Mouse (Mus musculus): ENCODE data around the gene Gdf5. TPM values are rescaled to one million over a fixed set of nuclear protein-coding genes. Genes with fewer than 3 reads are reported as not detected.

Gdf5 gene
- polyA plus RNA-seq, 1 experiment from 2014 or later, result 1.6 TPM

DNA sequence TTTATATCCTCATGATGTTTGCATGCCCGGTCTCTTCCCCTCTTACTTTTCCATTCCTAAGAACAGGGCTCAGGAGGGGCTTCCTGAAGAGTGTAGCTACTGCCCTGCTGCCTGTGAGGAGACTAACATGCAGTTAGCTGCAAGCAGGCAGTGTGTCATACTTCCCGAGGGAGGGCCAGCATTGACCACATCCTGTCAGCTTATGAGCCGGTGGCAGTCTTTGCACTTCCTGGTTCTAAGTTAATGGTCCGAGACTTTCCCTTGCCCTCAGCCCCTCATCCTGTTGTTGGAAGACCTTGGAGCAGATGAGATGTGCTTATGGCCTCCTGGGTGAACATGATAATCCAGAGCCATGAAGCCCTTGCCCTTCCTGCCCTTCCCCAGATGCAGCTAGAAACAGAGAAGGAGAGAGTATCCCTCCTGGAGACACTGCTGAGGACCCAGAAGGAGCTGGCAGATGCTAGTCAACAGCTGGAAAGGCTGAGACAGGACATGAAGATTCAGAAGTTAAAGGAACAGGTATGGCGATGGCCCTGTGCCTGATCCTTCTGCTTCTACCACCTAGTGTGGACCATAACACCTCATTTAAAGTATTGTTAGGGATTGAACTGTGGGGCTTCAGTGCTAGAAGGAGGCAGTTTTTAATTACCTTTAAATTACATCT lies 34.3 kb upstream of the Gdf5 start:
- no peaks in the 10 kb centered on the region for H3K27me3 ChIP-seq (ENCODE audit: control insufficient read depth, insufficient read depth, low read length)
- H3K27ac ChIP-seq (replicated peaks), result no peak overlapping the region; the same call in 1 of the 2 replicates
- WGBS, result 81% methylated on average over 5 of the region's 5 CpGs
- no peaks in the 10 kb centered on the region for H3K9me3 ChIP-seq (ENCODE audit: control insufficient read depth, low read length)
- TF ChIP-seq EP300 (optimal IDR thresholded peaks at IDR 0.05) (no peak), CTCF (IDR thresholded peaks at IDR 0.05; ENCODE audit: low read depth) (no peak)
- H3K36me3 ChIP-seq (ENCODE audit: control insufficient read depth, insufficient read depth, low read length), result peaks cover 30% of the 10 kb centered on the region
- H3K4me2 ChIP-seq (replicated peaks; ENCODE audit: low read depth), result no peak overlapping the region
- no peak overlapping the region for H3K4me3 ChIP-seq (ENCODE audit: low read depth, low read length)
- no peak for DNase-seq (ENCODE audit: low spot score)
- H3K4me1 ChIP-seq (replicated peaks; ENCODE audit: control insufficient read depth, insufficient read depth), result no peaks in the 10 kb centered on the region
- H3K9ac ChIP-seq (ENCODE audit: low read length), result no peak overlapping the region
- no peak for ATAC-seq (ENCODE audit: low FRiP score, low TSS enrichment)

DNA sequence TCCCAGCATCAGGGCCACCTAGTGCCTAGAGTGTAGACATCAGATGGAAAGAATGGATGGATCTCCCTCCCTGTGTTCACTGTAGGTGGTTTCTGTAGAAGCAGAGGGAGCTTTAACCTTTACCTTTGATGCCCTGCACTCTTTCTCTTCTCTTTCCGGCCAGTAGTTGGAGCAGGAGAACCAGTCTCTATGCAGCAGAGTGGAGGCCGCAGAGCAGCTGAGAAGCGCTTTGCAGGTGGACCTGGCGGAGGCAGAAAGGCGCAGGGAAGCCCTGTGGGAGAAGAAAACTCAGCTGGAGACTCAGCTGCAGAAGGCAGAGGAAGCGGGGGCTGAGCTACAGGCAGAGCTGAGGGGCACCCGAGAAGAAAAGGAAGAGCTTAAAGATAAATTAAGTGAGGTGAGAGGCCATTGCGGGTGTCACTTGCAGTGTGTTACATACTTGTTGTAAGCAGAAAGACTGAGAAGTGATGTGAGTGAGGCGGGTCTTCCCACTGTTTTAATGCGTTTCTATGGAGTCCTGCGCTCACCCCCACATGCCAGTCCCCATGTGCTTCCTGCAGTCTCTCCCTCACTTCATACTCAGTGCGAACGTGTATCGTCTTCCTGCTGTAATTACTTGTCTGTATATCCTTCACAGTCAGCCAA lies 29.0 kb upstream of the Gdf5 start:
- H3K9ac ChIP-seq (ENCODE audit: low read length), result no peak overlapping the region
- no peaks in the 10 kb centered on the region for H3K4me1 ChIP-seq (replicated peaks; ENCODE audit: control insufficient read depth, insufficient read depth)
- ATAC-seq (ENCODE audit: low FRiP score, low TSS enrichment), result no peak
- 78% methylated on average over 14 of the region's 14 CpGs for WGBS
- H3K27me3 ChIP-seq (ENCODE audit: control insufficient read depth, insufficient read depth, low read length), result no peaks in the 10 kb centered on the region
- peak; percentile 31 for DNase-seq (ENCODE audit: low spot score)
- TF ChIP-seq CTCF (IDR thresholded peaks at IDR 0.05; ENCODE audit: low read depth) (peak; percentile 52), EP300 (optimal IDR thresholded peaks at IDR 0.05) (no peak)
- no peak overlapping the region for H3K4me2 ChIP-seq (replicated peaks; ENCODE audit: low read depth)
- H3K36me3 ChIP-seq (ENCODE audit: control insufficient read depth, insufficient read depth, low read length), result peaks cover 36% of the 10 kb centered on the region
- H3K4me3 ChIP-seq (ENCODE audit: low read depth, low read length), result no peak overlapping the region
- no peaks in the 10 kb centered on the region for H3K9me3 ChIP-seq (ENCODE audit: control insufficient read depth, low read length)
- H3K27ac ChIP-seq (replicated peaks), result no peak overlapping the region

DNA sequence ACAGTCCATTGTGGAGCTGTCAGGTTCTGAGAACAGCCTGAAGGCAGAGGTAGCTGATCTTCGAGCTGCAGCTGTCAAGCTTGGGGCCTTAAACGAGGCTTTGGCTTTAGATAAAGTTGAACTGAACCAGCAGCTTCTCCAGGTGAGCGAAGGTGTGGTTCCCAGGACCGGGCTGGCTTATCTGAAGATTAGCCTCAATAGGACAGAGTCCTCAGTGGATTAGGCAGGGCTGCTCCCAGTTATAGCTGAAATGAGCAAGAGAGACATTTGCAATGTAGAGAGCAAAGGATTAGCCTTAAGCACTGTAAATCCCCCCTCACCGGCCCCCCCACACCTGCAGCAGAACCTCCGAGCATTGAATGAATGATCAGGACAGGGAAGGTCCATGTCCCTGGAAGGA lies 28.2 kb upstream of the Gdf5 start:
- Histone ChIP-seq H3K9ac (ENCODE audit: low read length) (no peak overlapping the region), H3K36me3 (ENCODE audit: control insufficient read depth, insufficient read depth, low read length) (peaks cover 36% of the 10 kb centered on the region), H3K4me2 (replicated peaks; ENCODE audit: low read depth) (no peak overlapping the region), H3K27ac (replicated peaks) (no peak overlapping the region), H3K9me3 (ENCODE audit: control insufficient read depth, low read length) (no peaks in the 10 kb centered on the region), H3K27me3 (ENCODE audit: control insufficient read depth, insufficient read depth, low read length) (no peaks in the 10 kb centered on the region), H3K4me3 (ENCODE audit: low read depth, low read length) (no peak overlapping the region), H3K4me1 (replicated peaks; ENCODE audit: control insufficient read depth, insufficient read depth) (no peaks in the 10 kb centered on the region)
- no peak for ATAC-seq (ENCODE audit: low FRiP score, low TSS enrichment)
- TF ChIP-seq EP300 (optimal IDR thresholded peaks at IDR 0.05) (no peak), CTCF (IDR thresholded peaks at IDR 0.05; ENCODE audit: low read depth) (no peak)
- DNase-seq (ENCODE audit: low spot score), result no peak
- 74% methylated on average over 6 of the region's 6 CpGs for WGBS

DNA sequence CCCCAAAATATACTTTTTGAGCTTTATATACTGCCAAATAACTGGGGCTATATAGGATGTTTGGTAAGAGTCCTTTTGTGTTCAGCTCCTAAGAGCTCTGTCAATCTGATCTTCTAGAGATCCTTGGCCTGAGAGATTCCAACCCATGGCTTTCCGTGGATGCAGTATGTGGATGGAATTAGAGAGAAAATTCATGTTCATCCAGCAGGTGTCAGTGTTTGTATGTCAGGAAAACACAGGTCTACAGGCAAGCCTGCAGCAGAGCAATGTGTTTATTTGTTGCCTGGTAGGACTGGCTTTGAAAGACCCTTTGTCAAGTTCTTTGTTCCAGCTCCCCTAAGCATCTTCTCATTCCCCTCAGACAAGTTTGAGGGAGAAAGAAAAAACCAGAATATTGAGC lies 17.8 kb upstream of the Gdf5 start:
- Histone ChIP-seq H3K4me3 (ENCODE audit: low read depth, low read length) (no peak overlapping the region), H3K36me3 (ENCODE audit: control insufficient read depth, insufficient read depth, low read length) (peaks cover 23% of the 10 kb centered on the region), H3K4me2 (replicated peaks; ENCODE audit: low read depth) (no peak overlapping the region), H3K9me3 (ENCODE audit: control insufficient read depth, low read length) (no peaks in the 10 kb centered on the region), H3K9ac (ENCODE audit: low read length) (no peak overlapping the region), H3K27ac (replicated peaks) (no peak overlapping the region), H3K4me1 (replicated peaks; ENCODE audit: control insufficient read depth, insufficient read depth) (no peaks in the 10 kb centered on the region), H3K27me3 (ENCODE audit: control insufficient read depth, insufficient read depth, low read length) (no peaks in the 10 kb centered on the region)
- DNase-seq (ENCODE audit: low spot score) (no peak), ATAC-seq (ENCODE audit: low FRiP score, low TSS enrichment) (0 out of 2 replicates have a peak, but pooled peaks have one; percentile 45)
- WGBS, result 30% methylated on average over 1 of the region's 1 CpGs
- TF ChIP-seq EP300 (optimal IDR thresholded peaks at IDR 0.05) (no peak), CTCF (IDR thresholded peaks at IDR 0.05; ENCODE audit: low read depth) (peak; percentile 79)

DNA sequence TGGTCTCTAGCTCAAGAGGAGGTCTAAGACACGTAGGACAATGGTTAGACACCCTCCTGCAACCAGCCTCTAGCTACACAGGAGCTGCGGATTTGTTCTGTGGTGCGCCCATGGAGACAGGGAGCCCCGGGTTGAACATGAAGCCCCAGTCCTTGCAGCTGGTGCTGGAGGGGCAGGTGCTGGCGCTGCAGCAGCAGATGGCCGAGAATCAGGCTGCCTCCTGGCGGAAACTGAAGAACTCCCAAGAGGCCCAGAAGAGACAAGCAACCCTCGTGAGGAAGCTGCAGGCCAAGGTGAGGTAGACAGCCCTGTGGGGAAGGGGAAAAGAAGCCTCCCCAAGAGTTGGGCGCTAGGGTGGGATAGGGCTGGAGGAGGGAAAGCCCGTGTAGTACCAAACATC lies 16.7 kb upstream of the Gdf5 start:
- Histone ChIP-seq H3K27me3 (ENCODE audit: control insufficient read depth, insufficient read depth, low read length) (no peaks in the 10 kb centered on the region), H3K4me1 (replicated peaks; ENCODE audit: control insufficient read depth, insufficient read depth) (no peaks in the 10 kb centered on the region), H3K9me3 (ENCODE audit: control insufficient read depth, low read length) (no peaks in the 10 kb centered on the region), H3K4me3 (ENCODE audit: low read depth, low read length) (no peak overlapping the region), H3K27ac (replicated peaks) (no peak overlapping the region), H3K9ac (ENCODE audit: low read length) (no peak overlapping the region), H3K4me2 (replicated peaks; ENCODE audit: low read depth) (no peak overlapping the region), H3K36me3 (ENCODE audit: control insufficient read depth, insufficient read depth, low read length) (peaks cover 13% of the 10 kb centered on the region)
- TF ChIP-seq CTCF (IDR thresholded peaks at IDR 0.05; ENCODE audit: low read depth), result no peak
- no peak for TF ChIP-seq EP300 (optimal IDR thresholded peaks at IDR 0.05)
- 80% methylated on average over 10 of the region's 10 CpGs for WGBS
- DNase-seq (ENCODE audit: low spot score), result no peak
- no peak for ATAC-seq (ENCODE audit: low FRiP score, low TSS enrichment)

DNA sequence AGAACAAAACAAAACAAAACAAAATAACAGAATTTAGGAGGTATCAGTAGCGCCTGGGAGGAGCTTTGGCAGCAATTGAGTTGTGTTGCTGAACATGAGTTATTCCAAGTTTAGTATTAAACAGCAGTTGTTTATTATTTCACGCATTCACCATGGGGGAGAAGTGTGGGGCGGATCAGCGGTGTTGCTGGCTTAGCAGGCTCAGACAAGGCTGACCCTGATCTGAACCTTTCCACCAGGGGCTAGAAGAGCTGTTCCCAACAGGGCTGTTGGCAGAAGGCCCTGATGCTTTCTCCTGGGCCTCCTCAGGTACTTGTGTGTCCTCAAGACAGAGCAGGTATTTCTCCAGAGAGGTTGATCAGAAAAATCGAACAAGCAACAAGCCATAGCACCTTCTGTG lies 14.8 kb upstream of the Gdf5 start:
- H3K27ac ChIP-seq (replicated peaks), result no peak overlapping the region
- H3K4me3 ChIP-seq (ENCODE audit: low read depth, low read length), result no peak overlapping the region
- WGBS, result 67% methylated on average over 5 of the region's 5 CpGs
- no peaks in the 10 kb centered on the region for H3K27me3 ChIP-seq (ENCODE audit: control insufficient read depth, insufficient read depth, low read length)
- DNase-seq (ENCODE audit: low spot score) (no peak), ATAC-seq (ENCODE audit: low FRiP score, low TSS enrichment) (no peak)
- no peak overlapping the region for H3K4me2 ChIP-seq (replicated peaks; ENCODE audit: low read depth)
- TF ChIP-seq CTCF (IDR thresholded peaks at IDR 0.05; ENCODE audit: low read depth), result no peak
- no peak for TF ChIP-seq EP300 (optimal IDR thresholded peaks at IDR 0.05)
- H3K9ac ChIP-seq (ENCODE audit: low read length), result no peak overlapping the region
- peaks cover 8% of the 10 kb centered on the region for H3K36me3 ChIP-seq (ENCODE audit: control insufficient read depth, insufficient read depth, low read length)
- H3K4me1 ChIP-seq (replicated peaks; ENCODE audit: control insufficient read depth, insufficient read depth), result no peaks in the 10 kb centered on the region
- no peaks in the 10 kb centered on the region for H3K9me3 ChIP-seq (ENCODE audit: control insufficient read depth, low read length)

Measured in stomach, postnatal 0 days (tissue).